Mouse (Mus musculus): ENCODE measurements around the gene Cyp27b1.

- TF ChIP-seq MYOD1 (IDR thresholded peaks at IDR 0.05; ENCODE audit: control insufficient read depth, insufficient read length, low read depth) (no peak), CTCF (IDR thresholded peaks at IDR 0.05; ENCODE audit: control insufficient read depth, insufficient read depth, insufficient read length) (no peak), MAX (IDR thresholded peaks at IDR 0.05) (no peak), USF1 (IDR thresholded peaks at IDR 0.05; ENCODE audit: low read depth) (no peak), CEBPB (IDR thresholded peaks at IDR 0.05; ENCODE audit: low read depth) (no peak)
Measured at GRCm38 (mm10) chr10:127065981-127066380, 17.9 kb downstream of the Cyp27b1 start.
